Mouse (Mus musculus) cerebellum, adult 9-11 months (tissue): Measurements from ENCODE around the gene Snupn.
"Not testable (repeated sequence)": the region's sequence is repeated elsewhere in the genome, so short reads cannot be mapped to it uniquely, and the experiment has no call there.

Experiments used
- DNase-seq: peaks from one replicate; pipeline ENCODE4 v3.0.0; 2022

Snupn gene

GRCm38 (mm10) chr9:56950414-56951400 lies at the start of gene Snupn:
Gene Snupn (plus strand): TSS chr9:56950878.
- peak; percentile 96 for DNase-seq

- no peak for DNase-seq
Observed at GRCm38 (mm10) chr9:56901187-56901586, 49.5 kb upstream of the Snupn start.

- DNase-seq = no peak
Observed at GRCm38 (mm10) chr9:56903662-56904061, 47.0 kb upstream of the Snupn start.

- DNase-seq = no peak
Observed at GRCm38 (mm10) chr9:56907549-56907948, 43.1 kb upstream of the Snupn start.

GRCm38 (mm10) chr9:56909991-56910390 lies 40.7 kb upstream of the Snupn start:
- not testable (repeated sequence) for DNase-seq

- DNase-seq = no peak
Observed at GRCm38 (mm10) chr9:56911017-56911416, 39.7 kb upstream of the Snupn start.

GRCm38 (mm10) chr9:56913991-56914390 lies 36.7 kb upstream of the Snupn start:
- DNase-seq = no peak

GRCm38 (mm10) chr9:56915116-56915515 lies 35.6 kb upstream of the Snupn start:
- DNase-seq = no peak

GRCm38 (mm10) chr9:56915695-56916410 lies 34.8 kb upstream of the Snupn start:
- no peak for DNase-seq

GRCm38 (mm10) chr9:56917131-56917530 lies 33.5 kb upstream of the Snupn start:
- no peak for DNase-seq

- peak; percentile 60 for DNase-seq
Observed at GRCm38 (mm10) chr9:56918466-56918865, 32.2 kb upstream of the Snupn start.

GRCm38 (mm10) chr9:56922746-56923145 lies 27.9 kb upstream of the Snupn start:
- no peak for DNase-seq

- DNase-seq = no peak
Observed at GRCm38 (mm10) chr9:56923841-56924650, 26.6 kb upstream of the Snupn start.

GRCm38 (mm10) chr9:56924651-56925027 lies 26.0 kb upstream of the Snupn start:
- peak; percentile 40 for DNase-seq

GRCm38 (mm10) chr9:56925291-56926024 lies 25.2 kb upstream of the Snupn start:
- no peak for DNase-seq

- DNase-seq = no peak
Observed at GRCm38 (mm10) chr9:56926025-56926360, 24.7 kb upstream of the Snupn start.

- no peak for DNase-seq
Observed at GRCm38 (mm10) chr9:56926387-56926786, 24.3 kb upstream of the Snupn start.

- DNase-seq = no peak
Observed at GRCm38 (mm10) chr9:56927191-56928012, 23.3 kb upstream of the Snupn start.

GRCm38 (mm10) chr9:56928041-56928811 lies 22.5 kb upstream of the Snupn start, which contains the start of gene Snx33:
Gene Snx33 (minus strand): TSS chr9:56928371.
- peak; percentile 86 for DNase-seq

- DNase-seq = no peak
Observed at GRCm38 (mm10) chr9:56929496-56929895, 21.2 kb upstream of the Snupn start.

- no peak for DNase-seq
Observed at GRCm38 (mm10) chr9:56930556-56930955, 20.1 kb upstream of the Snupn start.
